Mouse (Mus musculus): ENCODE data around the gene Proser1. TPM values are rescaled to one million over a fixed set of nuclear protein-coding genes. Genes with fewer than 3 reads are reported as not detected.

The Proser1 gene
- total RNA-seq, 2 experiments from 2014 or later: 14.8 to 19.7 TPM

Other genes with a start within 250 kb of the Proser1 start
- gene Nhlrc3, start 334 bp upstream of the Proser1 start, total RNA-seq (2021): 1 to 10 TPM; 7.3 to 7.9 TPM
- not detected for gene Stoml3, start 25.0 kb downstream of the Proser1 start, total RNA-seq (2021)
- 10 to 100 TPM; 24.6 to 28.5 TPM for gene Frem2, start 193.7 kb downstream of the Proser1 start, total RNA-seq (2021)

Measured in gastrocnemius, postnatal 4 days (tissue).